Mouse (Mus musculus) heart, embryonic 14.5 days (tissue): ENCODE results near the gene Sptssa. TPM values are rescaled to one million over a fixed set of nuclear protein-coding genes. Genes with fewer than 3 reads are reported as not detected.
A peak's percentile ranks its signal among the peaks of the same experiment; 100 is the strongest.

Experiments used
- ATAC-seq: fragments of 200-750 bp; cut with Nextera tagmentation; 2 replicates; pipeline ENCODE4 v1.8.0; 2017; ENCODE audit warnings: low read depth, moderate TSS enrichment; ENCODE audit not compliant: insufficient number of reproducible peaks, insufficient read depth, low FRiP score
- H3K27ac ChIP-seq, 2 experiments: fragments of 200-500 bp in 1 of 2; fragments of 300-500 bp in 1 of 2; sonication (generic) in 1 of 2; replicated peaks in 1 of 2; 2 replicates each; pipeline ENCODE4 v1.5.1; 2012 to 2014; ENCODE audit warnings: low read depth in 2 of 2, low read length in 2 of 2, control low read depth in 1 of 2, mild to moderate bottlenecking in 1 of 2, mixed read lengths in 1 of 2; ENCODE audit not compliant: control insufficient read depth in 1 of 2, insufficient read depth in 1 of 2
- H3K27me3 ChIP-seq: fragments of 300-500 bp; sonication (generic); 2 replicates; pipeline ENCODE4 v1.6.1; 2014; ENCODE audit warnings: mild to moderate bottlenecking, low read length, control low read depth; ENCODE audit not compliant: control insufficient read depth, insufficient read depth
- H3K36me3 ChIP-seq: fragments of 300-500 bp; sonication (generic); 2 replicates; pipeline ENCODE4 v1.6.1; 2014; ENCODE audit warnings: mild to moderate bottlenecking, control low read depth, low read length, mixed read lengths; ENCODE audit not compliant: control insufficient read depth, insufficient read depth
- H3K4me1 ChIP-seq, 2 experiments: fragments of 200-500 bp in 1 of 2; fragments of 300-500 bp in 1 of 2; sonication (generic) in 1 of 2; 2 replicates each; pipeline ENCODE4 v1.6.1; 2012 to 2014; ENCODE audit warnings: low read length in 2 of 2, control low read depth in 1 of 2, mixed read lengths in 1 of 2; ENCODE audit not compliant: control insufficient read depth in 2 of 2, insufficient read depth in 2 of 2
- H3K4me2 ChIP-seq: fragments of 300-500 bp; sonication (generic); 2 replicates; pipeline ENCODE4 v1.6.1; 2014; ENCODE audit warnings: mild to moderate bottlenecking, low read length
- H3K4me3 ChIP-seq, 2 experiments: fragments of 200-500 bp in 1 of 2; fragments of 300-500 bp in 1 of 2; sonication (generic) in 1 of 2; 2 replicates each; pipeline ENCODE4 v1.5.1; 2012 to 2014; ENCODE audit warnings: low read length in 2 of 2, mild to moderate bottlenecking in 2 of 2, control low read depth in 1 of 2, low read depth in 1 of 2, moderate library complexity in 1 of 2; ENCODE audit not compliant: control insufficient read depth in 1 of 2, insufficient read depth in 1 of 2
- H3K9ac ChIP-seq: fragments of 300-500 bp; sonication (generic); 2 replicates; pipeline ENCODE4 v1.6.1; 2014; ENCODE audit warnings: mild to moderate bottlenecking, low read length
- H3K9me3 ChIP-seq: fragments of 300-500 bp; sonication (generic); 2 replicates; pipeline ENCODE4 v1.6.1; 2016; ENCODE audit warnings: low read length, control low read depth; ENCODE audit not compliant: control insufficient read depth
- WGBS: fragments of 180-500 bp; shearing (Covaris S2); extraction: QIAGEN DNeasy Blood & Tissue Kit; methylation state at CpG from one replicate; pipeline ENCODE4 v1.1.7; 2014; 5-methylcytosine and 5-hydroxymethylcytosine counted together
- polyA plus RNA-seq: library from polyadenylated mRNA; unstranded; fragments of >200 nt; fragmentation: Nextera tagmentation; extraction: Ambion mirVana; gene quantifications from 2 replicates; pipeline ENCODE4 v1.2.1, GENCODE M21; 2014

Gene Sptssa
- polyA plus RNA-seq = 156 and 168 TPM in 2 replicates

- Histone ChIP-seq H3K9me3 (no peaks in the 10 kb centered on the region), H3K4me2 (peak within 1 kb of the TSS; percentile 87), H3K27me3 (no peaks in the 10 kb centered on the region), H3K36me3 (no peaks in the 10 kb centered on the region), H3K9ac (peak within 1 kb of the TSS; percentile 84), H3K4me3 (peak within 1 kb of the TSS; percentile 70 to 76), H3K4me1 (peaks cover 14 to 30% of the 10 kb centered on the region in 2 experiments), H3K27ac (peak within 1 kb of the TSS; percentile 86 to 89)
- ATAC-seq = peak; percentile 99
- WGBS = 8% methylated on average over 52 of the region's 53 CpGs
Observed at GRCm38 (mm10) chr12:54656396-54657171, at the start of gene Sptssa. Gene Sptssa (minus strand): TSS chr12:54656573.

GRCm38 (mm10) chr12:54699394-54699793 is 43.0 kb upstream of the Sptssa start:
- Histone ChIP-seq H3K27ac (no peak overlapping the region), H3K27me3 (no peaks in the 10 kb centered on the region), H3K4me3 (no peak overlapping the region), H3K9me3 (no peaks in the 10 kb centered on the region), H3K36me3 (no peaks in the 10 kb centered on the region), H3K4me2 (no peak overlapping the region), H3K4me1 (peaks cover 0 to 6% of the 10 kb centered on the region in 2 experiments; a peak in 3 of 4 replicates), H3K9ac (no peak overlapping the region)
- 61% methylated on average over 7 of the region's 7 CpGs for WGBS
- no peak for ATAC-seq

GRCm38 (mm10) chr12:54697791-54698250 is 41.4 kb upstream of the Sptssa start:
- H3K4me3 ChIP-seq = no peak overlapping the region
- no peak overlapping the region for H3K4me2 ChIP-seq
- H3K27ac ChIP-seq = no peak overlapping the region
- no peak overlapping the region for H3K9ac ChIP-seq
- no peaks in the 10 kb centered on the region for H3K9me3 ChIP-seq
- H3K4me1 ChIP-seq = peaks cover 0 to 6% of the 10 kb centered on the region in 2 experiments; a peak in 3 of 4 replicates
- ATAC-seq = no peak
- no peaks in the 10 kb centered on the region for H3K27me3 ChIP-seq
- 45% methylated on average over 6 of the region's 6 CpGs for WGBS
- no peaks in the 10 kb centered on the region for H3K36me3 ChIP-seq

- no peak overlapping the region for H3K4me3 ChIP-seq
- no peaks in the 10 kb centered on the region for H3K9me3 ChIP-seq
- peaks cover 0 to 6% of the 10 kb centered on the region in 2 experiments; a peak in 3 of 4 replicates for H3K4me1 ChIP-seq
- H3K27ac ChIP-seq = no peak overlapping the region; a peak in 1 of 4 replicates
- WGBS = 9% methylated on average over 7 of the region's 7 CpGs
- H3K27me3 ChIP-seq = no peaks in the 10 kb centered on the region
- ATAC-seq = no peak; the same call in 1 of the 2 replicates
- H3K9ac ChIP-seq = no peak overlapping the region
- peaks cover 7% of the 10 kb centered on the region for H3K36me3 ChIP-seq
- no peak overlapping the region for H3K4me2 ChIP-seq
Observed at GRCm38 (mm10) chr12:54697003-54697597, 40.7 kb upstream of the Sptssa start.

GRCm38 (mm10) chr12:54696242-54697002 is 40.0 kb upstream of the Sptssa start:
- H3K27ac ChIP-seq = peak overlapping the region; percentile 93 to 95
- under 1% methylated on average over 32 of the region's 32 CpGs for WGBS
- H3K27me3 ChIP-seq = no peaks in the 10 kb centered on the region
- H3K9me3 ChIP-seq = no peaks in the 10 kb centered on the region
- peak overlapping the region; percentile 77 to 78; a peak in 3 of 4 replicates for H3K4me3 ChIP-seq
- peaks cover 0 to 6% of the 10 kb centered on the region in 2 experiments; a peak in 3 of 4 replicates for H3K4me1 ChIP-seq
- peak; percentile 90 for ATAC-seq
- peak overlapping the region; percentile 90 for H3K9ac ChIP-seq
- H3K4me2 ChIP-seq = peak overlapping the region; percentile 66
- H3K36me3 ChIP-seq = peaks cover 14% of the 10 kb centered on the region

GRCm38 (mm10) chr12:54695511-54696241 is 39.3 kb upstream of the Sptssa start, which contains the start of gene Eapp:
Gene Eapp (minus strand): TSS chr12:54695897.
- H3K27ac ChIP-seq = peak within 1 kb of the TSS; percentile 95 to 98
- peak; percentile 90 for ATAC-seq
- peak within 1 kb of the TSS; percentile 66 for H3K4me2 ChIP-seq
- peak within 1 kb of the TSS; percentile 90 for H3K9ac ChIP-seq
- peaks cover 21% of the 10 kb centered on the region for H3K36me3 ChIP-seq
- H3K4me1 ChIP-seq = peaks cover 0 to 6% of the 10 kb centered on the region in 2 experiments; a peak in 3 of 4 replicates
- peak within 1 kb of the TSS; percentile 77 to 78 for H3K4me3 ChIP-seq
- H3K27me3 ChIP-seq = no peaks in the 10 kb centered on the region
- H3K9me3 ChIP-seq = no peaks in the 10 kb centered on the region
- under 1% methylated on average over 57 of the region's 57 CpGs for WGBS
